Mouse (Mus musculus) neural tube, embryonic 11.5 days (tissue): ENCODE results near the gene Btnl6. TPM values are rescaled to one million over a fixed set of nuclear protein-coding genes. Genes with fewer than 3 reads are reported as not detected.
"Not testable (repeated sequence)": the region's sequence is repeated elsewhere in the genome, so short reads cannot be mapped to it uniquely, and the experiment has no call there.

ENCODE experiments used
- ATAC-seq: fragments of 200-750 bp; cut with Nextera tagmentation; 2 replicates; pipeline ENCODE4 v1.8.0; 2017; ENCODE audit warnings: moderate number of reproducible peaks, mild to moderate bottlenecking, moderate TSS enrichment, moderate library complexity; ENCODE audit not compliant: insufficient read depth, low FRiP score, low TSS enrichment
- DNase-seq: peaks from one replicate; pipeline ENCODE4 v3.0.0-alpha.2; 2015; ENCODE audit warnings: low spot score
- H3K27ac ChIP-seq: fragments of 300-500 bp; sonication (generic); 2 replicates; pipeline ENCODE4 v1.5.1; 2014; ENCODE audit warnings: low read depth, mild to moderate bottlenecking, low read length
- H3K27me3 ChIP-seq: fragments of 300-500 bp; sonication (generic); 2 replicates; pipeline ENCODE4 v1.6.1; 2014; ENCODE audit warnings: mild to moderate bottlenecking, low read length, mixed read lengths; ENCODE audit not compliant: control insufficient read depth, insufficient read depth
- H3K36me3 ChIP-seq: fragments of 300-500 bp; sonication (generic); 2 replicates; pipeline ENCODE4 v1.6.1; 2014; ENCODE audit warnings: mild to moderate bottlenecking, low read length, moderate library complexity, mixed read lengths; ENCODE audit not compliant: control insufficient read depth, insufficient read depth
- H3K4me1 ChIP-seq: fragments of 300-500 bp; sonication (generic); 2 replicates; pipeline ENCODE4 v1.6.1; 2014; ENCODE audit warnings: low read length, mixed read lengths; ENCODE audit not compliant: control insufficient read depth, insufficient read depth
- H3K4me2 ChIP-seq: fragments of 300-500 bp; sonication (generic); 2 replicates; pipeline ENCODE4 v1.6.1; 2014; ENCODE audit warnings: low read depth, mild to moderate bottlenecking, moderate library complexity
- H3K4me3 ChIP-seq: fragments of 300-500 bp; sonication (generic); 2 replicates; pipeline ENCODE4 v1.5.1; 2014; ENCODE audit warnings: low read depth, low read length
- H3K9ac ChIP-seq: fragments of 300-500 bp; sonication (generic); 2 replicates; pipeline ENCODE4 v1.6.1; 2014; ENCODE audit warnings: mild to moderate bottlenecking, low read length
- H3K9me3 ChIP-seq: fragments of 300-500 bp; sonication (generic); 2 replicates; pipeline ENCODE4 v1.6.1; 2016; ENCODE audit warnings: low read length; ENCODE audit not compliant: control insufficient read depth
- WGBS: fragments of 180-500 bp; shearing (Covaris S2); extraction: QIAGEN DNeasy Blood & Tissue Kit; methylation state at CpG from one replicate; pipeline ENCODE4 v1.1.7; 2014; 5-methylcytosine and 5-hydroxymethylcytosine counted together
- polyA plus RNA-seq: library from polyadenylated mRNA; unstranded; fragments of >200 nt; fragmentation: Nextera tagmentation; extraction: Ambion mirVana; gene quantifications from 2 replicates; pipeline ENCODE4 v1.2.1, GENCODE M21; 2014

The Btnl6 gene
- polyA plus RNA-seq, 1 experiment from 2014 or later: not detected

DNA sequence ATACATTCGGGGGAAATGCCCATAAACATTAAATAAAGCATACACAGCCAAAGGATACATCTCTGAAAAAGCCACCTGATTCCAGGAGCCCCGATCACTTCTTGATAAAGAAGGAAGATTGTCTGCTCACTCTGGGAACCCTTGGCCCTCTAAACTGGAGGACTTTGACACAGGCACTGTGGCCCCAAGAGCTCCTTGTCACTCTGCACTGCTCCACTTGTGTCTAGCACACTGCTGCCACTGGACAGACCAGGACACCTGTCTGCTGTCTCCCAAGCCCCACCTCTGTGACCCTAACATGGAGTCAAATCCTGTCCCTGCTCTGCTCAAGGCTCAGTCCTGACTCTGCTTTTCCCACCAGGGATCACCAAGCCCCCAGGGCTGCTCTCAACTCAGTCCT lies 22.0 kb downstream of the Btnl6 start:
- H3K4me3 ChIP-seq, H3K9me3 ChIP-seq, H3K9ac ChIP-seq, H3K4me1 ChIP-seq, H3K27me3 ChIP-seq, DNase-seq, ATAC-seq, H3K36me3 ChIP-seq, H3K4me2 ChIP-seq, H3K27ac ChIP-seq: not testable (repeated sequence)
- 89% methylated on average over 2 of the region's 2 CpGs for WGBS

DNA sequence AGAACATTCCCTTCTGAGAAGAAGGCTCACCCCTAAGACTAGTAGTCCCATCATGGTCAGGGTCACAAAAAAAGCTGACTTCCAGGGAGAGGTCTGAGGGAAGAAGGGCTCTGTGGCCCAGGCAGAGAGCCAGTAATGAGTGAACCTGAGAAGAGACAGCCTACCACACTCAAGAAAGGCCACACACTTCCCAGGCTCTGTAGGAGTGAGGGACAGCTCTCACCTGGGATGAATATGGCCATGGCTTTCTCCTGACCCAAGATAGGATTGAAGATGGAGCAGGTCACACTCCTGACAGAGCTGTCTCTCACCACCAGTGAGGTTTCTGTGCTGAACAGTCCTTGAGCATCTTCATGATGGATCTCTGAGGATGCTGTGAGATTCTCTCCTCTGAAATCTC lies 24.4 kb downstream of the Btnl6 start:
- Histone ChIP-seq H3K27ac (no peak overlapping the region), H3K4me1 (no peaks in the 10 kb centered on the region), H3K4me2 (no peak overlapping the region), H3K27me3 (no peaks in the 10 kb centered on the region), H3K36me3 (no peaks in the 10 kb centered on the region), H3K4me3 (no peak overlapping the region), H3K9me3 (no peaks in the 10 kb centered on the region), H3K9ac (no peak overlapping the region)
- ATAC-seq: no peak
- no peak for DNase-seq

DNA sequence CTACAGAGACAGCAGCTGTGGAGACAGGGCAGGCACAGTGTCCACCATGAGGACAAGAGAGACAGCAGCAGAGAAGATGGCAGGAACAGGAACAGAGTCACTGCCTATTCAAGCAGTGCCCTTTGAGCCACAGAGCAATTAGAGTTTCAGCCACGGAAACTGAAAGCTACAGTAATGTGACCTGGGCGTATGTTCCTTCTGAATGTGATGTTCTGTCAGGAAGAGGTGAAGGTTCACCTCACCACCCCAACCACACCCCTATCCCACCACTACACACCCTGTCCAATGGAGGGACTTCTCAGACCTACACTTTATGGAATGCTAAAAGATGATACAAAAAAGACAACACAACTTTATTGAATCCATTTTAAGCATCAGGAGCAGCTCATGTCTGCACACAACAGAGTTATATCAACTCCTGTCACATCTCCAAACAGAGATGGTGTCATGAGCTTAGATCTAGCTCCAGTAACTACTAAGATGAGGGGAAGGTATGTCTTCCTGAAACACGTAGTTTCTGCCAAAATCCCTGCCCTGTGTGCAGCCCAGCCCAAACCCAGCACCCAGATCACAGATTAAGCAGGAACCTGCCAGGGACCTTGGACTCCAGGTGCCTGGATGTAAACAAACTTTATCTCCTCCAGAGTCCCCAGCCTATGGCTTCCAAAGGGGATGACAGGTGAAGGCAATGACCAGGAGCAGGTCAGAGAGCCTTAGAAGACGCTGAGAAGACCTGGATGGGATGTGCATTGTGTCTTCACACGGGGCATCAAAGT lies 39.7 kb downstream of the Btnl6 start, which contains the start of gene Btnl4:
Gene Btnl4 (minus strand): TSS at position 81 of the 776 bp plus-strand sequence.
- not testable (repeated sequence) for H3K4me1 ChIP-seq, H3K27ac ChIP-seq, H3K36me3 ChIP-seq, DNase-seq, H3K4me3 ChIP-seq, H3K4me2 ChIP-seq, H3K9ac ChIP-seq, ATAC-seq, H3K27me3 ChIP-seq, H3K9me3 ChIP-seq
- 83% methylated on average over 4 of the region's 5 CpGs for WGBS

DNA sequence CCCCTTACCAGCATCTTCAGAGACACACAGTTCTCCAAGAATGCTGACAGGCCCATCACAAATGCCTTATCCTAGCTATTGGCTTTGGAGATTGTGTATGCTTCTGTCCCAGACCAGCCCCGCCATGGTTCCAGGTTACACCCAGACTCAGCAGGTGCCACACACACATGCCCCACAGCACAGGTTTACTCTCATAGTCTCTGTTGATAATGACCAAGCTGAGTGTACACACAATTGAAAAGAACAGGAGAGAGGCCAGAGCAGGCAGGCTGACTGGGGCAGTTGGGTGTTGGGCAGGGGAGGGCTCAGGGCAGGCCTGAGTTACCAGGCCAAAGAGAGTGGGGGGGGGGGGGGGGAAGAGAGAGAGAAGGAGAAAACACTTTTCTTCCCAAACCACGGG lies 40.7 kb downstream of the Btnl6 start:
- DNase-seq (no peak), ATAC-seq (no peak)
- no peak overlapping the region for H3K4me3 ChIP-seq
- H3K27ac ChIP-seq: no peak overlapping the region
- no peaks in the 10 kb centered on the region for H3K27me3 ChIP-seq
- no peak overlapping the region for H3K4me2 ChIP-seq
- H3K9ac ChIP-seq: no peak overlapping the region
- no peaks in the 10 kb centered on the region for H3K36me3 ChIP-seq
- WGBS: 92% methylated on average over 1 of the region's 2 CpGs
- H3K9me3 ChIP-seq: no peaks in the 10 kb centered on the region
- no peaks in the 10 kb centered on the region for H3K4me1 ChIP-seq

DNA sequence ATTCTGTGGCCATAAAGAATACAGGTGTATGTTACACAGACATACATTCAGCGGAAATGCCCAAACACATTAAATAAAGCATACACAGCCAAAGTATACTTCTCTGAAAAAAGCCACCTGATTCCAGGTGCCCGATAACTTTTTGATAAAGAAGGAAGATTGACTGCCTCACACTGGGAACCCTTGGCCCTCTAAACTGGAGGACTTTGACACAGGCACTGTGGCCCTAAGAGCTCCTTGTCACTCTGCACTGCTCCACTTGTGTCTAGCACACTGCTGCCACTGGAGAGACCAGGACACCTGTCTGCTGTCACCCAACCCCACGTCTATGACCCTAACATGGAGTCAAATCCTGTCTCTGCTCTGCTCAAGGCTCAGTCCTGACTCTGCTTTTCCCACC lies 42.1 kb downstream of the Btnl6 start:
- 70% methylated on average over 3 of the region's 3 CpGs for WGBS
- Histone ChIP-seq H3K36me3 (no peaks in the 10 kb centered on the region), H3K9ac (no peak overlapping the region), H3K27ac (no peak overlapping the region), H3K27me3 (no peaks in the 10 kb centered on the region), H3K4me1 (no peaks in the 10 kb centered on the region), H3K4me3 (no peak overlapping the region), H3K9me3 (no peaks in the 10 kb centered on the region), H3K4me2 (no peak overlapping the region)
- no peak for DNase-seq
- no peak for ATAC-seq

DNA sequence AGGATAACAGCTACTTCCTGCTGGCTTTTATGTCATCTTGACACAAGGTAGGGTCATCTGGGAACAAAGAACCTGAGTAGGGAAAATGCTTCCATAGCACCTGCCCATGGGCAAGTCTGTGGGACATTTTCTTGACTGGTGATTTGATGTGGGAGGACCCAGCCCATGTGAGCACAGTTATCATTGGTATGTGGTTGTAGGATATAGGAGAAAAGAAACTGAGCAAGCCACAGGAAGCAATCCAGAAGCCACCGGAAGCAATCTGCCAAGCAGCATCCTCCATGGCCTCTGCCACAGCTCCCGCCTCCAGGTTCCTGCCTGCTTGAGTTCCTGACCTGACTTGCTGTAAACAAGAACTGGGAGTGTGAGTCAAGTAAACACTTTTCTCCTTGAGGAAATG lies 46.7 kb downstream of the Btnl6 start:
- no peaks in the 10 kb centered on the region for H3K9me3 ChIP-seq
- WGBS: 76% methylated on average over 2 of the region's 2 CpGs
- no peaks in the 10 kb centered on the region for H3K27me3 ChIP-seq
- no peak overlapping the region for H3K4me2 ChIP-seq
- no peaks in the 10 kb centered on the region for H3K36me3 ChIP-seq
- DNase-seq (no peak), ATAC-seq (no peak)
- H3K9ac ChIP-seq: no peak overlapping the region
- no peaks in the 10 kb centered on the region for H3K4me1 ChIP-seq
- H3K4me3 ChIP-seq: no peak overlapping the region
- no peak overlapping the region for H3K27ac ChIP-seq

DNA sequence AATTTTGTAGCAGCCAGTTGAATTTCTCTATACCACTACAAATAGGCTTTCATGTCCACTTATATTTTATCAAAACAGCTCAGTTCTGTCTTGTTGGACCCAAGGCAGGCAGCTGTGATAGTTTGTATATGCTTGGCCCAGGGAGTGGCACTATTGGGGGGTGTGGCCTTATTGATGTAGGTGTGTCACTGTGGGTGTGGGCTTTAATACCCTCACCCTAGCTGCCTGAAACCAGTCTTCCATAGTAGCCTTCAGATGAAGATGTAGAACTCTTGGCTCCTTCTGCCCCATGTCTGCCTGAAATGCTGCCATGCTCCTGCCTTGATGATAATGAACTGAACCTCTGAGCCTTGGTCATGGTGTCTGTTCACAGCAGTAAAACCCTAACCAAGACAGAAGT lies 51.2 kb downstream of the Btnl6 start:
- not testable (repeated sequence) for H3K9ac ChIP-seq, H3K36me3 ChIP-seq, H3K27me3 ChIP-seq, DNase-seq, H3K4me3 ChIP-seq, H3K9me3 ChIP-seq, ATAC-seq, H3K4me1 ChIP-seq, H3K27ac ChIP-seq, H3K4me2 ChIP-seq

DNA sequence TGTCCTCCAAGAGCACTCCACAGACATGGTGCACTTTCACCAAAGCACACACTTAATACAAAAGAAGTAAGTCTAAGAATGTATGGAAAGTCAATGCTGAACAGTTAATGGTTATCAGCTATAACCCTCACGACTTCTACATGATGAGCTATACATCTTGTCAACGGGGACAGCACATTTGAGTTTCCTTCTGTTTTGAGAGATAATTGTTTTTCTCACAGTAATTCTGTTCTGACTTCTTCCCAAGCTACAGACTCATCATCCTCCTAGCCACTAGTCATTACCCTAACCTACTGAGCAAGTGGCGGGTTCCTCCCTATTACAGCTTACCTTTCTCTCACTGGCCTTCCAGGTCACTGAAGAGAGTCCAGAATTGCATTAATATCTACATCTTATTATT lies 57.9 kb downstream of the Btnl6 start:
- ATAC-seq (no peak), DNase-seq (no peak)
- H3K4me3 ChIP-seq: no peak overlapping the region
- 82% methylated on average over 3 of the region's 3 CpGs for WGBS
- no peaks in the 10 kb centered on the region for H3K36me3 ChIP-seq
- no peaks in the 10 kb centered on the region for H3K27me3 ChIP-seq
- no peaks in the 10 kb centered on the region for H3K9me3 ChIP-seq
- H3K4me1 ChIP-seq: no peaks in the 10 kb centered on the region
- no peak overlapping the region for H3K9ac ChIP-seq
- H3K27ac ChIP-seq: no peak overlapping the region
- H3K4me2 ChIP-seq: no peak overlapping the region
